Mouse (Mus musculus): ENCODE measurements around the gene Btbd9. TPM values are rescaled to one million over a fixed set of nuclear protein-coding genes. Genes with fewer than 3 reads are reported as not detected.
A peak's percentile ranks its signal among the peaks of the same experiment; 100 is the strongest.

Btbd9 gene
- polyA plus RNA-seq, 1 experiment from 2014 or later = 150 TPM

- H3K27ac ChIP-seq = no peak overlapping the region
- no peak overlapping the region for H3K4me3 ChIP-seq
- ATAC-seq (ENCODE audit: low FRiP score) = no peak
- peaks cover 17% of the 10 kb centered on the region for H3K4me1 ChIP-seq (replicated peaks)
- no peaks in the 10 kb centered on the region for H3K36me3 ChIP-seq
- H3K4me2 ChIP-seq = no peak overlapping the region
- H3K9ac ChIP-seq = no peak overlapping the region
- WGBS = 90% methylated on average over 9 of the region's 9 CpGs
- no peaks in the 10 kb centered on the region for H3K9me3 ChIP-seq
- H3K27me3 ChIP-seq = no peaks in the 10 kb centered on the region
Observed at GRCm38 (mm10) chr17:30386241-30386640, 190.0 kb downstream of the Btbd9 start.

- Histone ChIP-seq H3K27ac (no peak overlapping the region), H3K9me3 (no peaks in the 10 kb centered on the region), H3K4me2 (no peak overlapping the region), H3K4me1 (replicated peaks) (peaks cover 16% of the 10 kb centered on the region), H3K4me3 (no peak overlapping the region), H3K9ac (no peak overlapping the region), H3K27me3 (no peaks in the 10 kb centered on the region), H3K36me3 (no peaks in the 10 kb centered on the region)
- WGBS = 91% methylated on average over 6 of the region's 6 CpGs
- ATAC-seq (ENCODE audit: low FRiP score) = no peak
Observed at GRCm38 (mm10) chr17:30383649-30384048, 192.6 kb downstream of the Btbd9 start.

- H3K4me2 ChIP-seq = 0 out of 2 replicates have a peak overlapping the region, but pooled peaks have one; percentile 5
- H3K4me1 ChIP-seq (replicated peaks) = peaks cover 32% of the 10 kb centered on the region
- 10% methylated on average over 5 of the region's 5 CpGs for WGBS
- no peak for ATAC-seq (ENCODE audit: low FRiP score)
- no peak overlapping the region for H3K9ac ChIP-seq
- H3K4me3 ChIP-seq = no peak overlapping the region
- peak overlapping the region; percentile 64 for H3K27ac ChIP-seq
- no peaks in the 10 kb centered on the region for H3K27me3 ChIP-seq
- no peaks in the 10 kb centered on the region for H3K9me3 ChIP-seq
- no peaks in the 10 kb centered on the region for H3K36me3 ChIP-seq
Observed at GRCm38 (mm10) chr17:30378221-30379010, 197.9 kb downstream of the Btbd9 start.

GRCm38 (mm10) chr17:30377754-30378153, 198.5 kb downstream of the Btbd9 start:
- no peak for ATAC-seq (ENCODE audit: low FRiP score)
- H3K36me3 ChIP-seq = no peaks in the 10 kb centered on the region
- peaks cover 38% of the 10 kb centered on the region for H3K4me1 ChIP-seq (replicated peaks)
- 23% methylated on average over 1 of the region's 1 CpGs for WGBS
- no peaks in the 10 kb centered on the region for H3K27me3 ChIP-seq
- no peak overlapping the region for H3K4me3 ChIP-seq
- no peaks in the 10 kb centered on the region for H3K9me3 ChIP-seq
- no peak overlapping the region for H3K4me2 ChIP-seq
- no peak overlapping the region for H3K9ac ChIP-seq
- peak overlapping the region; percentile 64; the same call in 1 of the 2 replicates for H3K27ac ChIP-seq

GRCm38 (mm10) chr17:30375107-30375506, 201.2 kb downstream of the Btbd9 start:
- Histone ChIP-seq H3K9me3 (no peaks in the 10 kb centered on the region), H3K9ac (no peak overlapping the region), H3K4me2 (no peak overlapping the region), H3K4me1 (replicated peaks) (peaks cover 39% of the 10 kb centered on the region), H3K36me3 (no peaks in the 10 kb centered on the region), H3K4me3 (no peak overlapping the region), H3K27me3 (no peaks in the 10 kb centered on the region), H3K27ac (peak overlapping the region; percentile 61; the same call in 1 of the 2 replicates)
- ATAC-seq (ENCODE audit: low FRiP score) = no peak
- 87% methylated on average over 1 of the region's 1 CpGs for WGBS

GRCm38 (mm10) chr17:30368559-30368958, 207.7 kb downstream of the Btbd9 start:
- Histone ChIP-seq H3K27me3 (no peaks in the 10 kb centered on the region), H3K9me3 (no peaks in the 10 kb centered on the region), H3K4me2 (no peak overlapping the region), H3K4me1 (replicated peaks) (peaks cover 41% of the 10 kb centered on the region), H3K36me3 (no peaks in the 10 kb centered on the region), H3K27ac (peak overlapping the region; percentile 76), H3K4me3 (no peak overlapping the region), H3K9ac (0 out of 2 replicates have a peak overlapping the region, but pooled peaks have one; percentile 6)
- WGBS = 33% methylated on average over 2 of the region's 2 CpGs
- ATAC-seq (ENCODE audit: low FRiP score) = no peak

GRCm38 (mm10) chr17:30364701-30365100, 211.6 kb downstream of the Btbd9 start:
- H3K9me3 ChIP-seq = no peaks in the 10 kb centered on the region
- H3K4me2 ChIP-seq = no peak overlapping the region
- WGBS = 98% methylated on average over 1 of the region's 1 CpGs
- no peaks in the 10 kb centered on the region for H3K27me3 ChIP-seq
- no peaks in the 10 kb centered on the region for H3K36me3 ChIP-seq
- no peak for ATAC-seq (ENCODE audit: low FRiP score)
- no peak overlapping the region for H3K9ac ChIP-seq
- no peak overlapping the region for H3K4me3 ChIP-seq
- 0 out of 2 replicates have a peak overlapping the region, but pooled peaks have one; percentile 2 for H3K27ac ChIP-seq
- H3K4me1 ChIP-seq (replicated peaks) = peaks cover 59% of the 10 kb centered on the region

- Histone ChIP-seq H3K4me1 (replicated peaks) (peaks cover 60% of the 10 kb centered on the region), H3K4me3 (no peak overlapping the region), H3K4me2 (no peak overlapping the region), H3K9ac (no peak overlapping the region), H3K27ac (no peak overlapping the region), H3K9me3 (no peaks in the 10 kb centered on the region), H3K27me3 (no peaks in the 10 kb centered on the region), H3K36me3 (no peaks in the 10 kb centered on the region)
- WGBS = 75% methylated on average over 5 of the region's 5 CpGs
- no peak for ATAC-seq (ENCODE audit: low FRiP score)
Observed at GRCm38 (mm10) chr17:30363365-30363764, 212.9 kb downstream of the Btbd9 start.

- Histone ChIP-seq H3K4me1 (replicated peaks) (peaks cover 48% of the 10 kb centered on the region), H3K9ac (no peak overlapping the region), H3K36me3 (no peaks in the 10 kb centered on the region), H3K4me3 (no peak overlapping the region), H3K9me3 (no peaks in the 10 kb centered on the region), H3K27ac (peak overlapping the region; percentile 50; the same call in 1 of the 2 replicates), H3K4me2 (no peak overlapping the region), H3K27me3 (no peaks in the 10 kb centered on the region)
- ATAC-seq (ENCODE audit: low FRiP score) = no peak
- WGBS = 19% methylated on average over 1 of the region's 1 CpGs
Observed at GRCm38 (mm10) chr17:30360654-30361053, 215.6 kb downstream of the Btbd9 start.

GRCm38 (mm10) chr17:30359392-30359791, 216.9 kb downstream of the Btbd9 start:
- Histone ChIP-seq H3K4me3 (no peak overlapping the region), H3K4me2 (no peak overlapping the region), H3K27ac (peak overlapping the region; percentile 55), H3K4me1 (replicated peaks) (peaks cover 39% of the 10 kb centered on the region), H3K36me3 (no peaks in the 10 kb centered on the region), H3K9ac (no peak overlapping the region), H3K27me3 (no peaks in the 10 kb centered on the region), H3K9me3 (no peaks in the 10 kb centered on the region)
- ATAC-seq (ENCODE audit: low FRiP score) = no peak
- 70% methylated on average over 5 of the region's 5 CpGs for WGBS

- H3K27ac ChIP-seq = no peak overlapping the region
- no peak overlapping the region for H3K4me2 ChIP-seq
- H3K36me3 ChIP-seq = no peaks in the 10 kb centered on the region
- H3K9me3 ChIP-seq = no peaks in the 10 kb centered on the region
- 82% methylated on average over 1 of the region's 1 CpGs for WGBS
- peaks cover 20% of the 10 kb centered on the region for H3K4me1 ChIP-seq (replicated peaks)
- no peak overlapping the region for H3K9ac ChIP-seq
- no peak overlapping the region for H3K4me3 ChIP-seq
- ATAC-seq (ENCODE audit: low FRiP score) = no peak
- no peaks in the 10 kb centered on the region for H3K27me3 ChIP-seq
Observed at GRCm38 (mm10) chr17:30355431-30355830, 220.9 kb downstream of the Btbd9 start.

- no peaks in the 10 kb centered on the region for H3K36me3 ChIP-seq
- ATAC-seq (ENCODE audit: low FRiP score) = no peak
- H3K9me3 ChIP-seq = no peaks in the 10 kb centered on the region
- no peak overlapping the region for H3K27ac ChIP-seq
- peaks cover 14% of the 10 kb centered on the region for H3K4me1 ChIP-seq (replicated peaks)
- H3K4me3 ChIP-seq = no peak overlapping the region
- 86% methylated on average over 5 of the region's 5 CpGs for WGBS
- no peak overlapping the region for H3K4me2 ChIP-seq
- no peaks in the 10 kb centered on the region for H3K27me3 ChIP-seq
- H3K9ac ChIP-seq = no peak overlapping the region
Observed at GRCm38 (mm10) chr17:30354381-30354780, 221.9 kb downstream of the Btbd9 start.

- WGBS = 69% methylated on average over 2 of the region's 2 CpGs
- no peak overlapping the region for H3K9ac ChIP-seq
- no peak for ATAC-seq (ENCODE audit: low FRiP score)
Observed at GRCm38 (mm10) chr17:30348031-30348430, 228.3 kb downstream of the Btbd9 start.

More at GRCm38 (mm10) chr17:30348031-30348430, 228.3 kb downstream of the Btbd9 start:
- H3K4me1 ChIP-seq (replicated peaks) = peaks cover 54% of the 10 kb centered on the region
- no peaks in the 10 kb centered on the region for H3K9me3 ChIP-seq
- H3K4me2 ChIP-seq = no peak overlapping the region
- no peak overlapping the region for H3K4me3 ChIP-seq
- H3K36me3 ChIP-seq = no peaks in the 10 kb centered on the region
- no peaks in the 10 kb centered on the region for H3K27me3 ChIP-seq
- peak overlapping the region; percentile 88 for H3K27ac ChIP-seq
